Mouse (Mus musculus): Measurements from ENCODE around the gene Cacna1i.

Cacna1i gene

DNA sequence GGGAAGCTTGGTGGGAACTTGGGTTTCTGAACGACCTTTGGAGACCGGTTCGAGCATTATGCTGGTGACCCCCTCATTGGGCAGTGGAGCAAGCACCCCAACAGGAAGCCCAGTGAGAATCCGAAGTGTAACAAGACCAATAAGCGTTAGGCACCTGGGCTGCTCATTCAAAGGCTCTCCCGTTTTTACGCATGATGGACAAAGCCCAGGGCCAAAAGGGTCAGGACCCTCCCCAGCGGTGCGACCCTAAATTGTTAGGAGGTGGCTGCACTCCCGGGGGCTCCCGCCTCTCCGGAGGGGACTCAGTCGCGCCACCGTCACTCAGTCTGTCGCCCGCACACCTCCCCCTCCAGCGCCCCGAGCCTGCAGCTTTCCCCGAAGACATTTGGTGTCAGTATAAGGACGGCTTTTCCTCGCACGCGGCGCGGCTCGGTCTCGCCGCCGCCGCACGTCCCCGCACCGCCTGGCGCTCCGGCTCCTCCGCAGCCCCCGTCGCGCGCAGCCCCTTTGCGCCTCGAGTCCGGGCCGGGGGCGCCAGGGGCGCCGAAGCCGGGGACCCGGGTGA, at the start of gene Cacna1i:
Gene Cacna1i (plus strand): TSS at position 388 of the 565 bp plus-strand sequence.
- DNase-seq (ENCODE audit: low spot score in 2 of 2) = no peak

GRCm38 (mm10) chr15:80248135-80248534, 38.9 kb upstream of the Cacna1i start:
- no peak for DNase-seq (ENCODE audit: low spot score in 2 of 2)

DNA sequence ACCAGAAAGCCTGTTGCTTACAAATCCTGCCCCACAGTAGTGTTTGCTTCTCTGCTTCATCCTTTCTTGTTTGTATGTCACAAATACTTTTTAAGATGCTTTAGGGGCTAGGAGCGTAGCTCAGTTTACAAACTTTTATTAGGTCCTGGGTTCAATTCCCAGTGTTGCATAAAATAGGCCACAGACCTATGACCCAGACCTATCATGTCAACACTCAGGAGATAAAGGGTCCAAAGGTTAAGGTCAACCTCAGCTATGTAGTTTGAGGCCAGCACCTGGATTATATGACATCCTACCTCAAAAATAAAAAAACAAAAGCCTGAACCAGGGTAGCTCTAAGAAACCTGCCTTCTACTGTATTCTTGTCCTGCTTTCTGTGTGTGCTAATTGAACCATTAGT, 38.4 kb upstream of the Cacna1i start:
- DNase-seq (ENCODE audit: low spot score in 2 of 2) = no peak

- no peak for DNase-seq (ENCODE audit: low spot score in 2 of 2)
Measured at GRCm38 (mm10) chr15:80249672-80250071, 37.4 kb upstream of the Cacna1i start.

DNA sequence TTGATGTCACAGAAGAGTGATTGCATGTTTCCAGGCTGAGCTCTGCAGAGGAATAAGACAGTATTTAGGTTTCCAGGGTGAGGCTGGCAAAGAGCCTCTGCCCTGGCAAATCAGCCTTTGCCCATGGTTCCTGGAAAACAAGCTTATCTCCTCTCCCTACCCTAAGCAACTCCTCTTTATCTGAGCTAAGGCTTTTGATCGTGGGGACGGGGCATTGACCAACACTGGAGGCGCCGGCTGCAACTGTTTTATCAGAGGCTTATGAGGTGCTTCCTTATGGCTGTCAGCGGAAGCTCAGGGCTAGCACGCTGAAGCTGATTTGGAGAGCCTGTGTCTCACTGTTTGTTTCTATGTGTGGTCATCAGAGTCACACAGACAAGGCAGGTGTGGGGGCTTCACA, 36.5 kb upstream of the Cacna1i start:
- no peak for DNase-seq (ENCODE audit: low spot score in 2 of 2)

DNA sequence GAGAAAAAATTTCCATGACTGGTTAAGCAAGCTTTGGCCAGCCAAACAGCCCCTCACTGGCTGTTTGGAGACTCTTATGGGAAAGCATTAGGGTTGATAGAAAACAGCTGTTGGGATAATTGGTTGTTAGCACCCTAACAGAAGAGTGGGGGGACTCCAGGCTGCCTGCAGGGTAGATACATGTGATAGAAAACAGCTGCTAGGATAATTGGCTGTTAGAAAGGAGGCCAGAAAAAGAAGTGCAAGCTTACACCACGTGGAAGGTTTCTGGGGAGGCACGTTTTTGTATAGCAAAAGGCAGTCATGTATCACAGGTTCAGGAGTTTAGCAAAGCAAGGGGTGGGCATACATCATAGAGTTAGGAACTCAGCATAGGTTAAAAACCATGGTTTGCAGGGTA, 33.5 kb upstream of the Cacna1i start:
- no peak for DNase-seq (ENCODE audit: low spot score in 2 of 2)

DNA sequence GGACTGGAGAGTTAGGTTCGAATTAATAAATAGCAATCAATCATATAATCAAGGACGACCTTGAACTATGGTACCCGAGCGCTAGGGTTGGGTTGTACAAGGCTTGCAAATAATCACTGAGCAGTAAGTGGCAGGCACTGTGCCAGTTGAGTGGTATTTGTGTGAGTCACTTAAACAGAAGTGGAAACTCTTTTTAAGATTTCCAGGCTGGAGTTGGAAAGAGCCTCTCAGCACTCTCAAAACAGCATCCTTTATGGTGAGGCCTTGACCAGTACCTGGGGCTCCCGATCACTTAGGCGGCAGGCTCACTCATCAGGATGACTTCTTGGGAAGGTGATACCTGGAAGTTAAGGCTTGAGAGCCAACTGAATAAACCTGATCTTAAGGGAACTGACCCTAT, 32.8 kb upstream of the Cacna1i start:
- DNase-seq (ENCODE audit: low spot score in 2 of 2) = no peak

- peak; percentile 99 for DNase-seq (ENCODE audit: low spot score in 2 of 2)
Measured at GRCm38 (mm10) chr15:80254847-80255645, 32.0 kb upstream of the Cacna1i start, which contains the start of gene Atf4. Gene Atf4 (plus strand): TSS chr15:80255184.

DNA sequence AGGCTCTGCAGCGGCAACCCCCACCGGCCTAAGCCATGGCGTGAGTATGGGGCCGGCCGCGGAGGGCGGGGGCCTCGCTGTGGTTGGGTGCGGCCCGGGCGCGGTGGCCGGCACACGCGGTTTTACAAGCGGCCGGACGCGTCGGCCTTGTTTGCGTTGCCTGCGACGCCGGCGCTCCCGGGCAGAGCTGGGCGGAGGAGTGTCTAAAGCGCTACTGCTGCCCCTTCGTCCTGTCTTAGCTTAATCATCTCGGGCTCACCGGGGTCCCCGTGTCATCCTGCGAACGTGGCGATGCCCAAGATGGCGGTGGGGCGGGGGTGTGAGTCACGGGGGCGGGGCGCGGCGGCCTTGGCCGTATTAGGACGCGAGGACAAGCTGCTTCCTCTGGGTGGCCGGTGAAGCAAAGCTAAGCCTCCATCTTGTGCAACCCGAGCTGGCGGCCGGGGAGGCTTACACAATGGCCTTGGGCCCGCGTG, 31.4 kb upstream of the Cacna1i start:
- DNase-seq (ENCODE audit: low spot score in 2 of 2) = peak; percentile 82 to 86

GRCm38 (mm10) chr15:80256242-80256641, 30.8 kb upstream of the Cacna1i start:
- DNase-seq (ENCODE audit: low spot score in 2 of 2) = no peak

DNA sequence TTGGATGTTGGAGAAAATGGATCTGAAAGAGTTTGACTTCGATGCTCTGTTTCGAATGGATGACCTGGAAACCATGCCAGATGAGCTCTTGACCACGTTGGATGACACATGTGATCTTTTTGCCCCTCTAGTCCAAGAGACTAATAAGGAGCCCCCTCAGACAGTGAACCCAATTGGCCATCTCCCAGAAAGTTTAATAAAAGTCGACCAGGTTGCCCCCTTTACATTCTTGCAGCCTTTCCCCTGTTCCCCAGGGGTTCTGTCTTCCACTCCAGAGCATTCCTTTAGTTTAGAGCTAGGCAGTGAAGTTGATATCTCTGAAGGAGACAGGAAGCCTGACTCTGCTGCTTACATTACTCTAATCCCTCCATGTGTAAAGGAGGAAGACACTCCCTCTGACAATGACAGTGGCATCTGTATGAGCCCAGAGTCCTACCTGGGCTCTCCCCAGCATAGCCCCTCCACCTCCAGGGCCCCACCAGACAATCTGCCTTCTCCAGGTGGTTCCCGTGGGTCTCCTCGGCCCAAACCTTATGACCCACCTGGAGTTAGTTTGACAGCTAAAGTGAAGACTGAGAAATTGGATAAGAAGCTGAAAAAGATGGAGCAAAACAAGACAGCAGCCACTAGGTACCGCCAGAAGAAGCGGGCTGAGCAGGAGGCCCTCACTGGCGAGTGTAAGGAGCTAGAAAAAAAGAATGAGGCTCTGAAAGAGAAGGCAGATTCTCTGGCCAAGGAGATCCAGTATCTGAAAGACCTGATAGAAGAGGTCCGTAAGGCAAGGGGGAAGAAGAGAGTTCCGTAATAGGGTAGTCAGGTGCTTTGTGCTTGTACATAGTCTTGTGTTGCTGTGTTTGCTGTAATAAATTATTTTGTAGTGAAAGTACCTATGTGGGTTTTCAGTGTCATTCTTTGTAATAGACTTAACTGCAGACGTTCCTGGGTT, 30.1 kb upstream of the Cacna1i start:
- DNase-seq (ENCODE audit: low spot score in 2 of 2) = no peak

DNA sequence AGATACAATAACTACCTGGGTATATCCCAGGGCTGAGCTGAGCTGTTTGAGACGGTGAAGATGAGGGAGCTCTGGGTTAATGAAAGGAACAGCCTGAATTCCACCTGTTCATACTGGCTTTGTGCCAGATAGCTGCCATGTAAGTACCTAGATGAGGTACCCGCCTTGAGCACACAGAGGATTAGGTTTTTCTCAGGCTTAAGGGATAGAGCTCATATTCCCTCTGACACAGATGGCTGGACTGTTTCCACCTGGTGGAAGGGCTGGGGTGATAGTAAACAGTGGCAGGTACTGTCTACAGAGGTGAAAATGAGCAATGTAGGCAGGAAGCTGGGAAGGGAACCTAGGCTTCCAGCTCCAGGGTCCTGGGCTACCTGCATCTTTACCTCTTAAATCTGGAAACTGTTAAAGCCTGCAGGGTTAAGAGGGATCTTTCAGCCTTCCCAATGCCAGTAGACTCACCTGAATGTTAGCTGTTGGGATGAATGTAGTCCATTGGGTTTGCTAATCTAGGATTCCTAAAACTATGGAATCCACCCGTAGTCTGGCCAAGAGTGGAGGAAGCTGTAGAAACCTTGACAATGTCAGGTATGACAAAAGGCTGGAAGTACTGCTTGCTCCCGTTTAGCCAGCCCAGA, 29.3 kb upstream of the Cacna1i start:
- DNase-seq (ENCODE audit: low spot score in 2 of 2) = no peak

DNA sequence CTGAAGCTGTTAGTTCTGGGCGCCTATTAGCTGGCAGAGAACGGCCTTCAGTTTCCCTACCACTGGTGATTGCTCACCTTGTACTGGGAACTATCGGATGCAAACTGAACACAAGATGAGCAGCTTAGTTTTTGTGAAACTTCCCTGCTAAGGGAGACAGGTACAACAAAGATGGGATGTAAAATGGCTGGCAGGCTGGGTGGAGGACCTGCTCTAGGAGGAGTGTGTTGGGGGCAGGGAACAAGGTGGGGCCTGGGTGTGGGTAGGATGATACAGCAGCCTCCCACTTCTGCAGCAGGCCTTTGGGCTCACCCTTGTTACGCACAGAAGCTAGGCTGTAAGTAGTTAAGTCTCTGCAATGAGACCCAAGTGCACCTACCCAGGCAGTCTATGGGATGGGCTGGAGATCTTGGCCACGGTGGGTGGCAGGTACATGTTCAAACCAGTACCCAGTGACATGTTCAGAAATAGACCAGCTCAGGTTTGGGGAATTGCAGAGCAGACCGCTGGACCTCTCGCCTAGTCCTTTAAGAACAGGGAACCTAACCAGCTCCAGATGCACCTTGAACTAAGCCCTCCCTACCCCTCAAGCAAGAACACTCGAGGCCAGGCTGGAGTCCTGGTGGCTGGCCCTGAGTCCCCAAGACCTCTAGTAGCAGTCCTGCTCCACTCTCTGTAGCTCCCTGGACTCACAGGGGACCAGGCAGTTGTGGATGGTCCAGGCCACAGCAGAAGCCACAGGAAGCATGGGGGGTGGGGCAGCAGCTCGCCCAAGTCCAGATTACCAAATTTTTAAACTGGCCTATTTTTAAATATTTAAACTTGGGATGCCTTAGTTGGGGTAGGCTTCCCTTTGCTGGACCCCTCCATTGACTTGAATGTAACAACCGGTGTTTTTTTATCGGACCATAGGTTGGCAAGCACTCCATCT, 28.5 kb upstream of the Cacna1i start:
- no peak for DNase-seq (ENCODE audit: low spot score in 2 of 2)

DNA sequence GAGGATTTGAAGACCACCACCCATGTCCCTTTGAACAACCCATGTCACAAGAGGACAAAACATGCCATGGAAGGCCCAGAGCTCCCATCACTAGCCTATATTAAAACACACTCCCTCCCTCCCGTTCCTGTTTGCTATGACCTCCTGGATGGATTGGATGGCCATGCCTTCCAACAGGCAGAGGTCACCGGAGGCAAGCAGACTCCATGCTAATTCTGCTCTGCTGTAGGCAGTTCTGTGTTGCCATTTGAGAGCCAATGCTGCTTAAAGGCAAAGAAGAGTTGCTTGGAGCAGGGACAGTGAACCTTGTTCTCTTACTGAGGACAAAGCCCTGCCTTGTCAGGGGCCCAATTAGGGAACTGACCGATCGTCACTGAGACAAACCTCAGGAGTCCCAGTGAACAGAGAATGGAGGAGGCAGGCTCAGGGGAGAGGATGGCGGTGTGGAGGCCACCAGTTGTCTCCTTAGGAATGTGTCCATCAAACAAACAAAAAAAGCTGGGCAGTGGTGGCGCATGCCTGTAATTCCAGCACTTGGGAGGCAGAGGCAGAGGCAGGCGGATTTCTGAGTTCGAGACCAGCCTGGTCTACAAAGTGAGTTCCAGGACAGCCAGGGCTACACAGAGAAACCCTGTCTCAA, 27.5 kb upstream of the Cacna1i start:
- DNase-seq (ENCODE audit: low spot score in 2 of 2) = no peak

DNA sequence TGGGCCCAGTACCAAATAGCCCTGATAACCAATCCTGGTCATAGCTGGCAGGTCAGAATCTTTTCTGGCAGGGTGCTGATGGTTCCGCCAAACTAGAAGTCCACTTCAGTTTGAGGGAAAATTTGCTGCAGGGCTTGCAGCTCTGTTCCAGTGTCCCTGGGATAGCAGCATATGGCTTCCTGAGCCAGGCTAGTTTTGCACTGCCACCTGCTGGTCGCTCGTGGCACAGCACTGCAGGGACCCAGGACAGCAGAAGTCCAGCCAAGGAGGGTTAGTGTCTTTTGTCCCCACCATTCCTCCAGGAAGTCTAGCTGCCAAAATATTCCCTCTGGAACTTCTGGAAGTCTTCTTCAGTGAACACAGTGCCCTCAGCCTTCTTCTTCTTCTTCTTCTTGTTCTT, 26.4 kb upstream of the Cacna1i start:
- peak; percentile 67 to 80 for DNase-seq (ENCODE audit: low spot score in 2 of 2)

GRCm38 (mm10) chr15:80261100-80261499, 25.9 kb upstream of the Cacna1i start:
- no peak for DNase-seq (ENCODE audit: low spot score in 2 of 2)

- peak; percentile 78 to 85 for DNase-seq (ENCODE audit: low spot score in 2 of 2)
Measured at GRCm38 (mm10) chr15:80263610-80264575, 23.1 kb upstream of the Cacna1i start, which contains the start of gene Rps19bp1. Gene Rps19bp1 (minus strand): TSS chr15:80264315.

DNA sequence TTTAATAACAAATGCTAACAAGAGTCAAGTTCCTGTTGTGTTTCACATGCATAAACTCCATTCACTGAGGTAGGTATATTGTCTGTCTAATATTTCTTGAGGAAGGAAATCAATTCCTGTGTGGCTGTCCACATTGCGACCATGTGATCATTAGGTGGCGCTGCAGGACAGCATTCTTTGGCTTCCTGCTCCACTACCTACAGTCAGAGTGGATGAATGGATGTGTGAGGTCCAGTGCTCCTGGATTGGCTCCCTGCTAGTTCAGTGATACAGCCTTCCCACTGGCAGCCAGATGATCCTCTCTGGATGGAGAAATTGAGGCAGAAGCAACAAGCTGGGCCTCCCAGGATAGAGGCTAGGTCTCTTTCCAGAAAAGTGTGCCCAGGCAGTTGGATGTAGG, 20.8 kb upstream of the Cacna1i start:
- peak; percentile 51 to 65 for DNase-seq (ENCODE audit: low spot score in 2 of 2)

Measured in heart, adult 9 months (tissue).